Mouse (Mus musculus) heart, embryonic 16.5 days (tissue): ENCODE measurements around the gene Mtcl1. TPM values are rescaled to one million over a fixed set of nuclear protein-coding genes. Genes with fewer than 3 reads are reported as not detected.
A peak's percentile ranks its signal among the peaks of the same experiment; 100 is the strongest.

Experiments
- ATAC-seq: fragments of 200-750 bp; cut with Nextera tagmentation; replicated peaks from 2 replicates; pipeline ENCODE4 v1.8.0; 2017; ENCODE audit warnings: moderate number of reproducible peaks; ENCODE audit not compliant: insufficient read depth, low FRiP score; ENCODE audit errors: extremely low read depth
- H3K27ac ChIP-seq: fragments of 300-500 bp; sonication (generic); 2 replicates; pipeline ENCODE4 v1.5.1; 2014; ENCODE audit warnings: mild to moderate bottlenecking, low read length, control low read depth, moderate library complexity
- H3K27me3 ChIP-seq: fragments of 300-500 bp; sonication (generic); 2 replicates; pipeline ENCODE4 v1.6.1; 2014; ENCODE audit warnings: low read length, mixed read lengths; ENCODE audit not compliant: control insufficient read depth, insufficient read depth
- H3K36me3 ChIP-seq: fragments of 300-500 bp; sonication (generic); 2 replicates; pipeline ENCODE4 v1.6.1; 2014; ENCODE audit not compliant: control insufficient read depth, insufficient read depth
- H3K4me1 ChIP-seq: fragments of 300-500 bp; sonication (generic); 2 replicates; pipeline ENCODE4 v1.6.1; 2014; ENCODE audit warnings: low read length, mixed read lengths; ENCODE audit not compliant: control insufficient read depth, insufficient read depth
- H3K4me2 ChIP-seq: fragments of 300-500 bp; sonication (generic); 2 replicates; pipeline ENCODE4 v1.6.1; 2014; ENCODE audit warnings: low read depth, mild to moderate bottlenecking, control low read depth, low read length
- H3K4me3 ChIP-seq: fragments of 300-500 bp; sonication (generic); 2 replicates; pipeline ENCODE4 v1.5.1; 2014; ENCODE audit warnings: mild to moderate bottlenecking, control low read depth, low read length
- H3K9ac ChIP-seq: fragments of 300-500 bp; sonication (generic); 2 replicates; pipeline ENCODE4 v1.6.1; 2014; ENCODE audit warnings: low read length, control low read depth
- H3K9me3 ChIP-seq: fragments of 300-500 bp; sonication (generic); replicated peaks from 2 replicates; pipeline ENCODE4 v1.6.1; 2016; ENCODE audit warnings: low read length; ENCODE audit not compliant: control insufficient read depth
- WGBS: fragments of 180-500 bp; shearing (Covaris S2); extraction: QIAGEN DNeasy Blood & Tissue Kit; methylation state at CpG from one replicate; pipeline ENCODE4 v1.1.7; 2014; 5-methylcytosine and 5-hydroxymethylcytosine counted together
- polyA plus RNA-seq: library from polyadenylated mRNA; unstranded; fragments of >200 nt; fragmentation: Nextera tagmentation; extraction: Ambion mirVana; gene quantifications from 2 replicates; pipeline ENCODE4 v1.2.1, GENCODE M21; 2015

Gene Mtcl1
- polyA plus RNA-seq, 1 experiment from 2014 or later: 1.9 TPM

DNA sequence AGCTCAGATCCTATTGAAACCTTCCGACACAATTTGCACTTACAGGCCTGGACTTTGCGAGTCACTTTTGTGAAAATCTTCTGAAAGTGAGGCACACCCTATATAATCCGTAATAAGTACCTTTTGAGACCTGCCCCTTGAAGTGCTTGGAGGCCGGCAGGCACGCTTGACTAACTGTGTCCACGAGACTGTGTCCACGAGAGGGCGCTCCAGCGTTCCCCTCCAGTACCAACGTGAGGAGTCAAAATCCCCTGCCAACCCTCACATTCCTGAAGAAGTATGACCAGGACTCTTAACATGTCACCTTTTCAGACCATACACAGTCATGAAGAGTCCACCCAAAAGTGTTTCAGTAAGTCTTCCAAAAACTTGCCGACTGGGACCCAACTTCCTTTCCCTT is 1.6 kb upstream of the Mtcl1 start:
- 3% methylated on average over 11 of the region's 11 CpGs for WGBS
- Histone ChIP-seq H3K9me3 (no peaks in the 10 kb centered on the region), H3K9ac (no peak overlapping the region), H3K27me3 (peaks cover 38% of the 10 kb centered on the region), H3K27ac (no peak overlapping the region), H3K4me2 (peak overlapping the region; percentile 100), H3K36me3 (no peaks in the 10 kb centered on the region), H3K4me3 (peak overlapping the region; percentile 83; the same call in 1 of the 2 replicates), H3K4me1 (peaks cover 9% of the 10 kb centered on the region)
- ATAC-seq: no peak

- no peak for ATAC-seq
- no peaks in the 10 kb centered on the region for H3K9me3 ChIP-seq
- H3K27me3 ChIP-seq: peaks cover 38% of the 10 kb centered on the region
- H3K4me1 ChIP-seq: peaks cover 9% of the 10 kb centered on the region
- peak overlapping the region; percentile 64; the same call in 1 of the 2 replicates for H3K9ac ChIP-seq
- H3K36me3 ChIP-seq: no peaks in the 10 kb centered on the region
- H3K27ac ChIP-seq: no peak overlapping the region
- WGBS: 7% methylated on average over 18 of the region's 18 CpGs
- H3K4me2 ChIP-seq: peak overlapping the region; percentile 100
- peak overlapping the region; percentile 83 for H3K4me3 ChIP-seq
Observed at GRCm38 (mm10) chr17:66450526-66451070, 1.0 kb upstream of the Mtcl1 start.

GRCm38 (mm10) chr17:66448421-66449405 is 837 bp downstream of the Mtcl1 start:
- H3K27ac ChIP-seq: no peak overlapping the region
- H3K9me3 ChIP-seq: no peaks in the 10 kb centered on the region
- under 1% methylated on average over 107 of the region's 136 CpGs for WGBS
- H3K4me3 ChIP-seq: peak overlapping the region; percentile 83
- H3K4me2 ChIP-seq: peak overlapping the region; percentile 100
- peaks cover 9% of the 10 kb centered on the region for H3K4me1 ChIP-seq
- H3K27me3 ChIP-seq: peaks cover 38% of the 10 kb centered on the region
- peak; percentile 28 for ATAC-seq
- peak overlapping the region; percentile 64 for H3K9ac ChIP-seq
- H3K36me3 ChIP-seq: no peaks in the 10 kb centered on the region

DNA sequence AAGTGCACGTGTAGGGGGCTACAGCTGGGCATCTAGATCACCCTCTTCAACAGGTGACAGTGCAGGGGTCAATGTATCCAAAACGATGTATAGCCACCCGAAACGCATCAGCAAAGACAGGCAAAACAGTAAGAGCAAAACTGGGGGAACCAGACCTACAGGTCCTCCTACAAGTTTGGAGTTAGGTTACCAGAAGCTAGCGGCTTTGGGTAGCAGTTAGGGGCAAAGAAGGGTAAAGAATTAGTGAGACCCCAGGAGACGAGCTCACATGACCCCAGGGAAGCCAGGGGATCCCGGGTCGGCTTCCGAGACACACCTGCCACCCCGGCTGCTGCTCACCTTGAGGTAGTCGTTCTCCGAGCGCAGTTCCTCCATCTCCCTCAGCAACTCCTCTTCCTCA is 1.6 kb downstream of the Mtcl1 start:
- peak overlapping the region; percentile 100 for H3K4me2 ChIP-seq
- no peaks in the 10 kb centered on the region for H3K9me3 ChIP-seq
- no peak overlapping the region for H3K27ac ChIP-seq
- H3K27me3 ChIP-seq: peaks cover 38% of the 10 kb centered on the region
- ATAC-seq: no peak
- peaks cover 9% of the 10 kb centered on the region for H3K4me1 ChIP-seq
- H3K9ac ChIP-seq: peak overlapping the region; percentile 64
- no peaks in the 10 kb centered on the region for H3K36me3 ChIP-seq
- peak overlapping the region; percentile 83 for H3K4me3 ChIP-seq
- WGBS: 5% methylated on average over 13 of the region's 13 CpGs

DNA sequence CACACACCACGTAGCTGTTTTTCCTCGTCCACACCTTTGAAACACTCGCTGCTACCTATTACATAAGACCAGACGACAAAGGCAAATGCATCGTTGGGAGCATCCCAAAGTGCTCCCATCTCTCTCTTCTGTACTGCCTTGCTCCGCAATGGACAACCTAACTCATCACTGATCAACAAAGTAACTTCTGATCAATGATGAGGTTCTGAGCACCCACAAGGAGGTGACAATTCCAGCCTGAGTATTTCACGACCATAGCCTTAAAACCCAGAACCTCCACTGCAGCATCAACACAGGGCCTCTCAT is 2.6 kb downstream of the Mtcl1 start:
- Histone ChIP-seq H3K9me3 (no peaks in the 10 kb centered on the region), H3K9ac (no peak overlapping the region), H3K27ac (no peak overlapping the region), H3K4me3 (no peak overlapping the region), H3K4me2 (peak overlapping the region; percentile 100; the same call in 1 of the 2 replicates), H3K27me3 (peaks cover 30% of the 10 kb centered on the region), H3K4me1 (peaks cover 9% of the 10 kb centered on the region), H3K36me3 (no peaks in the 10 kb centered on the region)
- no peak for ATAC-seq
- 73% methylated on average over 7 of the region's 7 CpGs for WGBS

DNA sequence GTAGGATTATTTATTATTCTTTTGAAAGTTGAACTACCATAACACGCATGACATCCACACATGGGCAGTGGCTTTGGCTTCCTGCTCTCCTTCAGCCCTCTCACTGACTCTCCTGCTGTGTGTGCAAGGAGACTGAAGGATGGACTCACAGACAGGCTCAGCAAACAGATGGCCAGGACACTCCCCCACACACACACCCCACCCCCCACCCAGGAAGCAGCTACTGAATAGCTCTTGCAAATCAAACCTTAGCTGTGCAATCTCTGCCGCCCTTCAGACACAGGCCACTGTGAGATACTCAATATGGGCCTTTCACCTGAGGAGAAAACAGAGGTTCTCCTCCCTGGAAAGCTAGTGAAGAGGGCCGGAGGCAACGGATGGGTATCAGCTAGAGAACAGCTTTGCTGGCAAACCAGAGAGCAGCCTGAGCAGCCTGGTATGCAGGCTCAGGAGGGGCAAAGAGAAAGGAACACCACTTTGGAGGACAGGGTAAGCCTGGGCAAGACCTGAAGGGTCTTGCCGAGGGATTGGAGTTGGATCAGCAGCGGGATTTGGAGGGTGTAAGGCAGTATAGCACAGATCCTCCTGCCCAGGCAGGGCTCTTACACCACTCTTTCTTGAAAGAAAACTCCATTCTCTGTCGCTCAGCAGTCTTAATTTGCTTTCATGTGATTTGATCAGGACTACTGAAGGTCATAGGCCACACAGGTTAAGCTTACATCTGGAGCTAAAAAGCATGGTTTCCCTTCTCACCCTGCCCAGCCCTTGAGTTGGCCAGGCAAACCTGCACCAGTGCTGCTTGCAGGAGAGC is 3.1 kb downstream of the Mtcl1 start:
- ATAC-seq: no peak
- no peaks in the 10 kb centered on the region for H3K36me3 ChIP-seq
- no peak overlapping the region for H3K27ac ChIP-seq
- peaks cover 9% of the 10 kb centered on the region for H3K4me1 ChIP-seq
- H3K9ac ChIP-seq: no peak overlapping the region
- WGBS: 65% methylated on average over 7 of the region's 7 CpGs
- H3K4me3 ChIP-seq: no peak overlapping the region
- no peaks in the 10 kb centered on the region for H3K9me3 ChIP-seq
- peak overlapping the region; percentile 100; the same call in 1 of the 2 replicates for H3K4me2 ChIP-seq
- peaks cover 29% of the 10 kb centered on the region for H3K27me3 ChIP-seq

DNA sequence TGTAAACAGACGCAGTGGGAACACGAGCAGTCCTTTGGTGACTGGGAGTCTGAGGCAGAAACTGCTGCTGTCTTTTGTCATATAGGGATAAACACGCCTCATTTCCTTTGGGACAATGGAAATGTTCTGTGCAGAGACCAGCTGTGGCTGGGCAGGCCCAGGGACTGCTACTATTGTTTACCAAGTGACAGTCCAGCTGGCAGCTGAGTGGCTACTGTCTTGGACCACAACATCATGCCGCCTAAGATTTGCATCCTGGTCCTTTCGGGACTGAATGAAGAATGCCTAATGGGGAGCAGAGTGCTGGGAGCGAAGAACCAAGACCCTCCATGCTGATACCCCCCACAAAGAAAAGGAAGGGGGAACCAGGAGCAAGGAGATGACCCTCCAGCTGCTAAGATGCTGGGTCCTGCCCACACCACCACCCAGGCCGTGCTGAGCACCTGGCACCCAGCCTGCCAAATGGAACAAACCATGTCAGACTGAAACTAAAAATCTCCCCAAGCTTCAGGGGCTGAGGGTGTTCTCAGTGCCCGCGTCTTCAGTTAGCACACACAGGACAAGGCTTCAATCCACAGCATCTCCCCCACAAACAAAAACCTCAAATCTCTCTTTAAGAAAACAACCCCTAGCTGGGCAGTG is 5.4 kb downstream of the Mtcl1 start:
- no peak for ATAC-seq
- Histone ChIP-seq H3K27ac (no peak overlapping the region), H3K4me3 (no peak overlapping the region), H3K27me3 (peaks cover 14% of the 10 kb centered on the region), H3K9ac (no peak overlapping the region), H3K4me1 (peaks cover 2% of the 10 kb centered on the region; the same call in 1 of the 2 replicates), H3K9me3 (no peaks in the 10 kb centered on the region), H3K4me2 (no peak overlapping the region), H3K36me3 (no peaks in the 10 kb centered on the region)
- WGBS: 69% methylated on average over 9 of the region's 9 CpGs

DNA sequence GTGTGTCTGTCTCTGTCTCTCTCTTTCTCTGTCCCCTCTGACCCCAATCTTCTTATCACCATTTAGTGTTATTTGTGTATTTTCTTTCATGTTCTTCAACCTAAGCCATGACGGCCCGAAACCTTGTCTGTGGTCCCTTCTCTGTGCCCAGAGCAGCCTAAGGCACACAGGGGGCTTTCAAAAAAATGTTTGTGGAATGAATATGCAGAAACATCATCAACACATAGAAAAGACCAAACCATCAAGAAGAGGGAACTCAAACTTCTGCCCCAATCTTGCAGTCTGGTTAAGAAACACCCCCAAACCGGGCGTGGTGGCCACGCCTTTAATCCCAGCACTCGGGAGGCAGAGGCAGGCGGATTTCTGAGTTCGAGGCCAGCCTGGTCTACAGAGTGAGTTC is 9.7 kb downstream of the Mtcl1 start:
- Histone ChIP-seq H3K4me1 (no peaks in the 10 kb centered on the region), H3K4me2 (no peak overlapping the region), H3K27me3 (no peaks in the 10 kb centered on the region), H3K9me3 (no peaks in the 10 kb centered on the region), H3K4me3 (no peak overlapping the region), H3K36me3 (no peaks in the 10 kb centered on the region), H3K9ac (no peak overlapping the region), H3K27ac (no peak overlapping the region)
- 67% methylated on average over 8 of the region's 8 CpGs for whole genome bisulfite sequencing
- no peak for ATAC-seq
